Mouse (Mus musculus): Measurements from ENCODE around the gene Trpv4. TPM values are rescaled to one million over a fixed set of nuclear protein-coding genes. Genes with fewer than 3 reads are reported as not detected.

The Trpv4 gene
- polyA plus RNA-seq (2015; fragmentation: Nextera tagmentation; extraction: Ambion mirVana) = 0.81 and 1.5 TPM in 2 replicates

- peak within 1 kb of the TSS; percentile 64 for H3K4me2 ChIP-seq
- no peaks in the 10 kb centered on the region for H3K36me3 ChIP-seq
- ATAC-seq (ENCODE audit: low read depth) = no peak
- peaks cover 58% of the 10 kb centered on the region for H3K27me3 ChIP-seq
- peak within 1 kb of the TSS; percentile 39 for H3K4me3 ChIP-seq
- H3K27ac ChIP-seq (replicated peaks) = no peak within 1 kb of the TSS
- 0% methylated on average over 30 of the region's 47 CpGs for WGBS
- peaks cover 11% of the 10 kb centered on the region for H3K4me1 ChIP-seq (replicated peaks)
- no peaks in the 10 kb centered on the region for H3K9me3 ChIP-seq
- H3K9ac ChIP-seq = peak within 1 kb of the TSS; percentile 56
These were observed at the start of gene Trpv4 for GRCm38 (mm10) chr5:114658255-114658654. TSS of gene Trpv4 (minus strand) at chr5:114658421.

- 3% methylated on average over 49 of the region's 49 CpGs for WGBS
- no peak within 1 kb of the TSS for H3K27ac ChIP-seq (replicated peaks)
These were observed 49.2 kb upstream of the Trpv4 start, which contains the start of gene Tchp for GRCm38 (mm10) chr5:114707265-114708068. TSS of gene Tchp (plus strand) at chr5:114707760.

GRCm38 (mm10) chr5:114702403-114703392, 44.5 kb upstream of the Trpv4 start:
- Histone ChIP-seq H3K4me3 (no peak overlapping the region), H3K4me2 (no peak overlapping the region), H3K36me3 (no peaks in the 10 kb centered on the region), H3K27ac (replicated peaks) (no peak overlapping the region), H3K27me3 (no peaks in the 10 kb centered on the region), H3K9me3 (no peaks in the 10 kb centered on the region), H3K9ac (peak overlapping the region; percentile 31; the same call in 1 of the 2 replicates), H3K4me1 (replicated peaks) (no peaks in the 10 kb centered on the region)
- 62% methylated on average over 14 of the region's 14 CpGs for WGBS
- ATAC-seq (ENCODE audit: low read depth) = no peak

More at GRCm38 (mm10) chr5:114707265-114708068, 49.2 kb upstream of the Trpv4 start, which contains the start of gene Tchp:
- no peaks in the 10 kb centered on the region for H3K27me3 ChIP-seq
- peaks cover 8% of the 10 kb centered on the region for H3K4me1 ChIP-seq (replicated peaks)
- H3K9ac ChIP-seq = peak within 1 kb of the TSS; percentile 76
- peak within 1 kb of the TSS; percentile 75 for H3K4me3 ChIP-seq
- ATAC-seq (ENCODE audit: low read depth) = peak; percentile 86
- H3K36me3 ChIP-seq = peaks cover 34% of the 10 kb centered on the region
- peak within 1 kb of the TSS; percentile 69 for H3K4me2 ChIP-seq
- H3K9me3 ChIP-seq = no peaks in the 10 kb centered on the region

- ATAC-seq (ENCODE audit: low read depth) = no peak
- WGBS = 62% methylated on average over 7 of the region's 7 CpGs
- Histone ChIP-seq H3K9me3 (no peaks in the 10 kb centered on the region), H3K36me3 (no peaks in the 10 kb centered on the region), H3K27ac (replicated peaks) (no peak overlapping the region), H3K4me1 (replicated peaks) (no peaks in the 10 kb centered on the region), H3K4me3 (no peak overlapping the region), H3K27me3 (peaks cover 4% of the 10 kb centered on the region; the same call in 1 of the 2 replicates), H3K9ac (no peak overlapping the region), H3K4me2 (no peak overlapping the region)
These were observed 40.8 kb upstream of the Trpv4 start for GRCm38 (mm10) chr5:114699015-114699414.

- no peaks in the 10 kb centered on the region for H3K36me3 ChIP-seq
- no peak overlapping the region for H3K27ac ChIP-seq (replicated peaks)
- H3K4me3 ChIP-seq = no peak overlapping the region
- no peak overlapping the region for H3K4me2 ChIP-seq
- peaks cover 6% of the 10 kb centered on the region; the same call in 1 of the 2 replicates for H3K27me3 ChIP-seq
- 84% methylated on average over 19 of the region's 19 CpGs for WGBS
- H3K9me3 ChIP-seq = no peaks in the 10 kb centered on the region
- no peaks in the 10 kb centered on the region for H3K4me1 ChIP-seq (replicated peaks)
- no peak overlapping the region for H3K9ac ChIP-seq
- ATAC-seq (ENCODE audit: low read depth) = no peak
These were observed 40.0 kb upstream of the Trpv4 start for GRCm38 (mm10) chr5:114698044-114698746.

GRCm38 (mm10) chr5:114696939-114697338, 38.7 kb upstream of the Trpv4 start:
- ATAC-seq (ENCODE audit: low read depth) = no peak
- H3K27me3 ChIP-seq = peaks cover 9% of the 10 kb centered on the region; the same call in 1 of the 2 replicates
- H3K9me3 ChIP-seq = no peaks in the 10 kb centered on the region
- H3K4me2 ChIP-seq = no peak overlapping the region
- no peak overlapping the region for H3K27ac ChIP-seq (replicated peaks)
- no peak overlapping the region for H3K9ac ChIP-seq
- H3K36me3 ChIP-seq = no peaks in the 10 kb centered on the region
- 85% methylated on average over 17 of the region's 17 CpGs for WGBS
- H3K4me1 ChIP-seq (replicated peaks) = no peaks in the 10 kb centered on the region
- no peak overlapping the region for H3K4me3 ChIP-seq

GRCm38 (mm10) chr5:114695775-114696174, 37.6 kb upstream of the Trpv4 start:
- peaks cover 9% of the 10 kb centered on the region; the same call in 1 of the 2 replicates for H3K27me3 ChIP-seq

GRCm38 (mm10) chr5:114690633-114691567, 32.7 kb upstream of the Trpv4 start, which contains the start of gene Gltp:
TSS of gene Gltp (minus strand) at chr5:114690984.
- H3K4me3 ChIP-seq = peak within 1 kb of the TSS; percentile 82
- peak within 1 kb of the TSS; percentile 91 for H3K9ac ChIP-seq
- no peaks in the 10 kb centered on the region for H3K9me3 ChIP-seq
- ATAC-seq (ENCODE audit: low read depth) = peak; percentile 97
- no peaks in the 10 kb centered on the region for H3K36me3 ChIP-seq
- H3K4me2 ChIP-seq = peak within 1 kb of the TSS; percentile 90
- WGBS = 5% methylated on average over 57 of the region's 75 CpGs
- H3K27ac ChIP-seq (replicated peaks) = no peak within 1 kb of the TSS
- peaks cover 28% of the 10 kb centered on the region for H3K4me1 ChIP-seq (replicated peaks)
- H3K27me3 ChIP-seq = peaks cover 9% of the 10 kb centered on the region; the same call in 1 of the 2 replicates

More at GRCm38 (mm10) chr5:114695775-114696174, 37.6 kb upstream of the Trpv4 start:
- H3K9me3 ChIP-seq = no peaks in the 10 kb centered on the region
- no peak overlapping the region for H3K4me3 ChIP-seq
- H3K4me1 ChIP-seq (replicated peaks) = peaks cover 4% of the 10 kb centered on the region; the same call in 1 of the 2 replicates
- H3K9ac ChIP-seq = no peak overlapping the region
- no peaks in the 10 kb centered on the region for H3K36me3 ChIP-seq
- WGBS = 75% methylated on average over 5 of the region's 5 CpGs
- no peak overlapping the region for H3K4me2 ChIP-seq
- no peak overlapping the region for H3K27ac ChIP-seq (replicated peaks)
- no peak for ATAC-seq (ENCODE audit: low read depth)

- Histone ChIP-seq H3K4me2 (peak overlapping the region; percentile 90), H3K36me3 (no peaks in the 10 kb centered on the region), H3K4me3 (peak overlapping the region; percentile 82), H3K9ac (peak overlapping the region; percentile 91), H3K27ac (replicated peaks) (no peak overlapping the region), H3K27me3 (peaks cover 9% of the 10 kb centered on the region; the same call in 1 of the 2 replicates), H3K9me3 (no peaks in the 10 kb centered on the region), H3K4me1 (replicated peaks) (peaks cover 28% of the 10 kb centered on the region)
- ATAC-seq (ENCODE audit: low read depth) = 0 out of 2 replicates have a peak, but pooled peaks have one; percentile 5
- 22% methylated on average over 16 of the region's 16 CpGs for WGBS
These were observed 31.6 kb upstream of the Trpv4 start for GRCm38 (mm10) chr5:114689700-114690366.

- H3K4me2 ChIP-seq = 0 out of 2 replicates have a peak overlapping the region, but pooled peaks have one; percentile 90
- ATAC-seq (ENCODE audit: low read depth) = no peak
- H3K27me3 ChIP-seq = 0 out of 2 replicates have a peak, but pooled peaks cover 3% of the 10 kb centered on the region
- WGBS = 79% methylated on average over 13 of the region's 13 CpGs
- no peaks in the 10 kb centered on the region for H3K9me3 ChIP-seq
- H3K27ac ChIP-seq (replicated peaks) = no peak overlapping the region
- H3K9ac ChIP-seq = no peak overlapping the region
- no peaks in the 10 kb centered on the region for H3K36me3 ChIP-seq
- H3K4me3 ChIP-seq = no peak overlapping the region
- H3K4me1 ChIP-seq (replicated peaks) = peaks cover 39% of the 10 kb centered on the region
These were observed 30.5 kb upstream of the Trpv4 start for GRCm38 (mm10) chr5:114688703-114689102.
